Mouse (Mus musculus): ENCODE data around the gene BC048671. TPM values are rescaled to one million over a fixed set of nuclear protein-coding genes. Genes with fewer than 3 reads are reported as not detected.

Gene BC048671
- polyA plus RNA-seq, 1 experiment from 2014 or later = not detected

DNA sequence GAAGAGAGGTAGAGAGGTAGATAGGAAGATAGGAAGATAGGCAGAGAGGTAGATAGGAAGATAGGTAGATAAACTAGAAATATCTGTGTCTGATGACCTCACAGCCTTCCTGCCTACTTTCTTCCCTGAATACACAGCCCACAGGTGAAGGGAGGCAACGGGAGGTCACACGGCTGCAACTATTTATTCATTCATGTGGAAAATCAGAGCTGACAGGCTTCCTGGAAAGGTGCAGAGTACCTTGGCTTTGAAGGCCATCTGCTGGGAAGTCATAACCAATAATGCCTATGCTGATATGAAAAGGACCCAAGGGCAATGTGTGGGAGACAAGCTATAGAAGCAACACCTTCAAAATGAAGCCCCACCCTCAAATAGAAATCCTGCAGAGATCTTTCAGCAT, 41.3 kb downstream of the BC048671 start:
- no peak overlapping the region for H3K27ac ChIP-seq (ENCODE audit: low read length)
- H3K9me3 ChIP-seq (ENCODE audit: control insufficient read depth, low read length) = no peaks in the 10 kb centered on the region
- ATAC-seq (ENCODE audit: low read depth) = no peak
- H3K4me1 ChIP-seq (replicated peaks; ENCODE audit: control insufficient read depth, insufficient read depth, low read length) = no peaks in the 10 kb centered on the region
- no peaks in the 10 kb centered on the region for H3K36me3 ChIP-seq (ENCODE audit: control insufficient read depth, insufficient read depth, low read length)
- H3K4me3 ChIP-seq (ENCODE audit: low read length) = no peak overlapping the region
- H3K4me2 ChIP-seq (ENCODE audit: low read depth, low read length) = no peak overlapping the region
- H3K27me3 ChIP-seq (ENCODE audit: control insufficient read depth, insufficient read depth, low read depth, low read length) = no peaks in the 10 kb centered on the region
- 77% methylated on average over 2 of the region's 2 CpGs for WGBS
- H3K9ac ChIP-seq (ENCODE audit: low read length) = no peak overlapping the region

DNA sequence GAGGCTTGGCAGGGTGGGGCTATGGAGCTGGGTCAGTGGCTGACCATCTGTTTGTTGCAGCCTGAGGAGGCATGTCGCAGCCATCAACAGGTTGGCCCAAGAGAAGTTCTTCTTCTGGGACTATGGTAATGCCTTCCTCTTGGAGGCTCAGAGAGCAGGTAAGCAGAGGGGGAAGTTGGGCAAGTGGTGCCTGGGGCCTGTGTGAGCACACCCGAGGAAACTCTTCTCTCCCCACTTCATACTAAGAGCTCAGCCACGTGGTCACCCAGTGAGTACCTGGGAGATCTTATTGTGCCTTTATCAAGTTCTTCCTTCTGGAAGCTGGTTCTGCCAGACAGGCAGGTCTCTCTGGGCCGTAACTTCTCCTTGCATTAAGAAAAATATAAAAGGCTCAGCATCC, 46.2 kb downstream of the BC048671 start:
- Histone ChIP-seq H3K9ac (ENCODE audit: low read length) (no peak overlapping the region), H3K27ac (ENCODE audit: low read length) (no peak overlapping the region), H3K4me2 (ENCODE audit: low read depth, low read length) (no peak overlapping the region), H3K4me1 (replicated peaks; ENCODE audit: control insufficient read depth, insufficient read depth, low read length) (no peaks in the 10 kb centered on the region), H3K36me3 (ENCODE audit: control insufficient read depth, insufficient read depth, low read length) (no peaks in the 10 kb centered on the region), H3K9me3 (ENCODE audit: control insufficient read depth, low read length) (no peaks in the 10 kb centered on the region), H3K4me3 (ENCODE audit: low read length) (no peak overlapping the region), H3K27me3 (ENCODE audit: control insufficient read depth, insufficient read depth, low read depth, low read length) (no peaks in the 10 kb centered on the region)
- peak; percentile 73; the same call in 1 of the 2 replicates for ATAC-seq (ENCODE audit: low read depth)
- 57% methylated on average over 4 of the region's 4 CpGs for whole genome bisulfite sequencing

DNA sequence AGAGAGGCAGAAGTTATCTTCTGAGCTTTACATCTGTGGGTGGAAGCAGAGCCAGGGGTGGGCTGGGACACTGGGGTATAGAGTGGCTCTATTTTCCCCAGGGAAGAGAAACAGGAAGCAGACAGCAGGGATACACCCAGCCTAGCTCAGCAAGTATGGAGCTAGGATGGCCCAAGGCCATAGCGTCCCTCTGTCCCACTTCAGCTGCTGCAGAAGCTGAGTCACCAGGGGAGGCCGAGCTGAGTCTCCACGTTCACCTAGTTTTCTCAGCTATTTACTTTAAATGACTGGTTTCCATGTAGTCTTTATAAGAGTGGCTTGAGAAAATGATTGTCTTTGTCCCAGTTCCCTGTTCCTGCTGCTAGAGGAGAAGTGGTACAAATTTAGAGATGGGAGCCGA, 47.5 kb downstream of the BC048671 start:
- ATAC-seq (ENCODE audit: low read depth) = no peak
- 68% methylated on average over 4 of the region's 4 CpGs for WGBS
- Histone ChIP-seq H3K4me1 (replicated peaks; ENCODE audit: control insufficient read depth, insufficient read depth, low read length) (no peaks in the 10 kb centered on the region), H3K9me3 (ENCODE audit: control insufficient read depth, low read length) (no peaks in the 10 kb centered on the region), H3K4me3 (ENCODE audit: low read length) (no peak overlapping the region), H3K36me3 (ENCODE audit: control insufficient read depth, insufficient read depth, low read length) (no peaks in the 10 kb centered on the region), H3K27ac (ENCODE audit: low read length) (no peak overlapping the region), H3K4me2 (ENCODE audit: low read depth, low read length) (no peak overlapping the region), H3K9ac (ENCODE audit: low read length) (no peak overlapping the region), H3K27me3 (ENCODE audit: control insufficient read depth, insufficient read depth, low read depth, low read length) (no peaks in the 10 kb centered on the region)

DNA sequence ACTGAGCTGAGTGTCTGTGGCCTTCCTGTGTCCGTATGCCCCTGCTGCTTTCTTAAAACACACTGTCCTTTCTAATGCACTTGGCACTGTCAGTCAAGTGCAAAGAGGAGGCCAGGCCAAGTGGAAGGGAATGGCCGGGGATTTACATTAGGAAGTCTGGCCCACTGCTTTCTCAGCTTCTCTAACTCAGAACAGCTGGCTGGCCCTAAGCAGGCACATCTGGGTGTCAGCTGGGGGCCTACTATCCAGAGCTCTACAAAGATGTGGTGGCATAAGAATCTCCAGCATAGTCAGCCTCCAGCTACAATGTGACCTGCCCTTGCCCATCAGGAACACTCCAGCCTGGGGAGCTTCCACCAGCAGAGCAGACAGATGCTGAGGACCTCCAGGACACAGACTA, 49.0 kb downstream of the BC048671 start:
- no peaks in the 10 kb centered on the region for H3K4me1 ChIP-seq (replicated peaks; ENCODE audit: control insufficient read depth, insufficient read depth, low read length)
- H3K27me3 ChIP-seq (ENCODE audit: control insufficient read depth, insufficient read depth, low read depth, low read length) = no peaks in the 10 kb centered on the region
- no peaks in the 10 kb centered on the region for H3K36me3 ChIP-seq (ENCODE audit: control insufficient read depth, insufficient read depth, low read length)
- H3K4me3 ChIP-seq (ENCODE audit: low read length) = no peak overlapping the region
- H3K27ac ChIP-seq (ENCODE audit: low read length) = no peak overlapping the region
- H3K9me3 ChIP-seq (ENCODE audit: control insufficient read depth, low read length) = no peaks in the 10 kb centered on the region
- H3K9ac ChIP-seq (ENCODE audit: low read length) = no peak overlapping the region
- 46% methylated on average over 2 of the region's 2 CpGs for WGBS
- no peak for ATAC-seq (ENCODE audit: low read depth)
- H3K4me2 ChIP-seq (ENCODE audit: low read depth, low read length) = no peak overlapping the region

Other genes starting within 250 kb of the BC048671 start
- gene Vmn1r49, start 222.7 kb upstream of the BC048671 start, polyA plus RNA-seq (2015; fragmentation: Nextera tagmentation; extraction: Ambion mirVana) = not detected in 2 replicates
- not detected in 2 replicates for gene Vmn1r50, start 199.8 kb upstream of the BC048671 start, polyA plus RNA-seq (2015; fragmentation: Nextera tagmentation; extraction: Ambion mirVana)
- not detected in 2 replicates for gene Vmn1r51, start 178.6 kb upstream of the BC048671 start, polyA plus RNA-seq (2015; fragmentation: Nextera tagmentation; extraction: Ambion mirVana)
- not detected in 2 replicates for gene Vmn1r52, start 126.4 kb upstream of the BC048671 start, polyA plus RNA-seq (2015; fragmentation: Nextera tagmentation; extraction: Ambion mirVana)
- gene V1ra8, start 98.4 kb upstream of the BC048671 start, polyA plus RNA-seq (2015; fragmentation: Nextera tagmentation; extraction: Ambion mirVana) = not detected in 2 replicates
- gene Vmn1r53, start 76.8 kb upstream of the BC048671 start, polyA plus RNA-seq (2015; fragmentation: Nextera tagmentation; extraction: Ambion mirVana) = 0.14 TPM in 1 of 2 replicates, not detected in the other
- gene Vmn1r54, start 54.9 kb upstream of the BC048671 start, polyA plus RNA-seq (2015; fragmentation: Nextera tagmentation; extraction: Ambion mirVana) = not detected in 2 replicates
- gene Chst13, start 24.0 kb downstream of the BC048671 start, polyA plus RNA-seq (2015; fragmentation: Nextera tagmentation; extraction: Ambion mirVana) = 0.20 and 0.54 TPM in 2 replicates
- 0.05 and 0.48 TPM in 2 replicates for gene Uroc1, start 32.1 kb downstream of the BC048671 start, polyA plus RNA-seq (2015; fragmentation: Nextera tagmentation; extraction: Ambion mirVana)
- 5.4 and 6.3 TPM in 2 replicates for gene Zxdc, start 68.3 kb downstream of the BC048671 start, polyA plus RNA-seq (2015; fragmentation: Nextera tagmentation; extraction: Ambion mirVana)
- 0.60 and 0.82 TPM in 2 replicates for gene Cfap100, start 127.6 kb downstream of the BC048671 start, polyA plus RNA-seq (2015; fragmentation: Nextera tagmentation; extraction: Ambion mirVana)
- 17.4 and 21.3 TPM in 2 replicates for gene Klf15, start 161.4 kb downstream of the BC048671 start, polyA plus RNA-seq (2015; fragmentation: Nextera tagmentation; extraction: Ambion mirVana)
- 2.4 and 4.7 TPM in 2 replicates for gene Aldh1l1, start 185.2 kb downstream of the BC048671 start, polyA plus RNA-seq (2015; fragmentation: Nextera tagmentation; extraction: Ambion mirVana)